Mouse (Mus musculus): Measurements from ENCODE around the gene Bcl11a. TPM values are rescaled to one million over a fixed set of nuclear protein-coding genes. Genes with fewer than 3 reads are reported as not detected.
A peak's percentile ranks its signal among the peaks of the same experiment; 100 is the strongest.

Gene Bcl11a
- total and polyA plus RNA-seq, 3 experiments, result 37.0 to 112 (median 83.8) TPM

- TF ChIP-seq CHD1 (IDR thresholded peaks at IDR 0.05; ENCODE audit: low read depth, low read length) (no peak), MAZ (IDR thresholded peaks at IDR 0.05; ENCODE audit: low read depth, low read length) (no peak), SIN3A (IDR thresholded peaks at IDR 0.05; ENCODE audit: low read length) (no peak), POLR2A (IDR thresholded peaks at IDR 0.05; ENCODE audit: control insufficient read depth in 1 of 2, insufficient read depth in 1 of 2, low read depth in 1 of 2, low read length in 2 of 2, poor library complexity in 1 of 2) (peak in 1 of 2 experiments; percentile 54; a peak in 2 of 4 replicates), CTCF (IDR thresholded peaks at IDR 0.05 in 2 of 3, conservative IDR thresholded peaks at IDR 0.05 in 1 of 3; ENCODE audit: control insufficient read depth in 1 of 3, insufficient read depth in 1 of 3, low read depth in 2 of 3, low read length in 3 of 3, poor library complexity in 1 of 3, severe bottlenecking in 1 of 3) (no peak)
These were observed 96.4 kb downstream of the Bcl11a start (continued) for GRCm38 (mm10) chr11:24174161-24174792.

DNA sequence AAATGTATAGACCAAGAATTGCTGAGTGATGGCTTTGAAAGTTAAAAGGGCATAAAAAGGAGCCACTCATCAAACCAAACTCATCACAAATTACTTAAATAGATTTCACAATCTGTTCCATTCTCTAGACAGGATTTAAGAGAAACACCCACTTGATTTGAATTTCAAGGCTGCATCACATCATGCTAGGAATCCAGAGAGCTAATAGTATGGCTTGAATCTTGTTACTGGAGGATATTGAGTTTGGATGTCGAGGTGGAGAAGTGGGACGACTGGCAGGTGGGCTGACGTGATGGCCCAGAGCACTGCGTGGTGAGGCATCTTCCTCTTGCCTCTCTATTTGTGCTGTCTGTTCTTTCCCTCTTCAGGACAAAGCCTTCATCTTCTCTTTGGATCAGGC lies 99.6 kb downstream of the Bcl11a start:
- Histone ChIP-seq H3K79me2 (ENCODE audit: control insufficient read depth, insufficient read depth, low read length, poor library complexity) (no peaks in the 10 kb centered on the region), H3K27ac (ENCODE audit: control insufficient read depth, low read depth, low read length) (no peak overlapping the region), H3K4me1 (ENCODE audit: control insufficient read depth in 1 of 2, insufficient read depth in 2 of 2, low read length in 2 of 2) (no peaks in the 10 kb centered on the region), H3K9me3 (replicated peaks; ENCODE audit: insufficient read depth, low read length) (no peaks in the 10 kb centered on the region), H3K27me3 (ENCODE audit: control insufficient read depth in 1 of 2, insufficient read depth in 2 of 2, low read length in 2 of 2) (no peaks in the 10 kb centered on the region), H3K9ac (ENCODE audit: control insufficient read depth, low read depth, low read length, poor library complexity, severe bottlenecking) (no peak overlapping the region), H3K36me3 (ENCODE audit: control insufficient read depth in 1 of 2, insufficient read depth in 2 of 2, low read length in 2 of 2) (no peaks in the 10 kb centered on the region), H3K4me3 (ENCODE audit: control insufficient read depth in 1 of 2, insufficient read depth in 1 of 2, low read depth in 2 of 2, low read length in 2 of 2) (no peak overlapping the region)
- no peak for DNase-seq (ENCODE audit: low read depth, low spot score)
- TF ChIP-seq ZKSCAN1 (IDR thresholded peaks at IDR 0.05; ENCODE audit: low read depth, low read length), result no peak
- TF ChIP-seq RAD21 (IDR thresholded peaks at IDR 0.05; ENCODE audit: low read depth, low read length), result no peak
- no peak for TF ChIP-seq SIN3A (IDR thresholded peaks at IDR 0.05; ENCODE audit: low read length)
- TF ChIP-seq MAZ (IDR thresholded peaks at IDR 0.05; ENCODE audit: low read depth, low read length), result no peak
- no peak for TF ChIP-seq TCF12 (IDR thresholded peaks at IDR 0.05; ENCODE audit: low read depth, low read length)
- no peak for TF ChIP-seq RCOR1 (IDR thresholded peaks at IDR 0.05; ENCODE audit: low read depth, low read length)
- no peak for TF ChIP-seq POLR2AphosphoS5 (IDR thresholded peaks at IDR 0.05; ENCODE audit: borderline replicate concordance, low read depth, low read length)
- TF ChIP-seq ELF1 (IDR thresholded peaks at IDR 0.05; ENCODE audit: low read depth, low read length), result no peak
- TF ChIP-seq TAL1 (IDR thresholded peaks at IDR 0.05; ENCODE audit: low read length), result no peak
- TF ChIP-seq MAFK (IDR thresholded peaks at IDR 0.05; ENCODE audit: borderline replicate concordance, low read depth, low read length), result no peak

- H3K79me2 ChIP-seq (ENCODE audit: control insufficient read depth, insufficient read depth, low read length, poor library complexity), result no peaks in the 10 kb centered on the region
- TF ChIP-seq TBP (IDR thresholded peaks at IDR 0.05; ENCODE audit: low read depth, low read length) (no peak), ZNF384 (IDR thresholded peaks at IDR 0.05; ENCODE audit: low read depth, low read length) (no peak), POLR2A (IDR thresholded peaks at IDR 0.05; ENCODE audit: control insufficient read depth in 1 of 2, insufficient read depth in 1 of 2, low read depth in 1 of 2, low read length in 2 of 2, poor library complexity in 1 of 2) (no peak), KAT2A (conservative IDR thresholded peaks at IDR 0.05; ENCODE audit: low read depth, low read length) (no peak), TCF12 (IDR thresholded peaks at IDR 0.05; ENCODE audit: low read depth, low read length) (no peak), CTCF (IDR thresholded peaks at IDR 0.05 in 2 of 3, conservative IDR thresholded peaks at IDR 0.05 in 1 of 3; ENCODE audit: control insufficient read depth in 1 of 3, insufficient read depth in 1 of 3, low read depth in 2 of 3, low read length in 3 of 3, poor library complexity in 1 of 3, severe bottlenecking in 1 of 3) (no peak), NRF1 (IDR thresholded peaks at IDR 0.05; ENCODE audit: insufficient read depth, low read depth, low read length, poor library complexity, severe bottlenecking) (no peak)
- DNase-seq (ENCODE audit: low read depth, low spot score), result no peak
These were observed 101.1 kb downstream of the Bcl11a start for GRCm38 (mm10) chr11:24178823-24179476.

More at GRCm38 (mm10) chr11:24178823-24179476, 101.1 kb downstream of the Bcl11a start:
- H3K9me3 ChIP-seq (replicated peaks; ENCODE audit: insufficient read depth, low read length), result no peaks in the 10 kb centered on the region
- H3K4me1 ChIP-seq (ENCODE audit: control insufficient read depth in 1 of 2, insufficient read depth in 2 of 2, low read length in 2 of 2), result no peaks in the 10 kb centered on the region
- no peak overlapping the region for H3K9ac ChIP-seq (ENCODE audit: control insufficient read depth, low read depth, low read length, poor library complexity, severe bottlenecking)
- no peak overlapping the region for H3K4me3 ChIP-seq (ENCODE audit: control insufficient read depth in 1 of 2, insufficient read depth in 1 of 2, low read depth in 2 of 2, low read length in 2 of 2)
- H3K27me3 ChIP-seq (ENCODE audit: control insufficient read depth in 1 of 2, insufficient read depth in 2 of 2, low read length in 2 of 2), result no peaks in the 10 kb centered on the region
- H3K36me3 ChIP-seq (ENCODE audit: control insufficient read depth in 1 of 2, insufficient read depth in 2 of 2, low read length in 2 of 2), result no peaks in the 10 kb centered on the region
- H3K27ac ChIP-seq (ENCODE audit: control insufficient read depth, low read depth, low read length), result no peak overlapping the region

Data from MEL (cell line).